Mouse (Mus musculus): ENCODE measurements at regions not wholly inside any gene's neighbourhood (a gene's known extent, or its start where the extent isn't known, plus 50 kb on each side); places are given as distances from the start of the nearest gene placed in this dataset.

GRCm38 (mm10) chr4:107743646-107744045 lies 58.4 kb upstream of the Lrp8 start:
- TF ChIP-seq CTCF (conservative IDR thresholded peaks at IDR 0.05 in 1 of 2, IDR thresholded peaks at IDR 0.05 in 1 of 2; ENCODE audit: low read depth in 2 of 2, low read length in 2 of 2) (no peak), ETS1 (conservative IDR thresholded peaks at IDR 0.05; ENCODE audit: low read depth, low read length) (no peak), JUND (conservative IDR thresholded peaks at IDR 0.05; ENCODE audit: low read depth, low read length) (no peak), USF1 (IDR thresholded peaks at IDR 0.05; ENCODE audit: low read depth, low read length) (no peak), UBTF (IDR thresholded peaks at IDR 0.05; ENCODE audit: low read depth, low read length) (no peak), CHD1 (IDR thresholded peaks at IDR 0.05; ENCODE audit: low read depth, low read length) (no peak), CHD2 (IDR thresholded peaks at IDR 0.05; ENCODE audit: low read length) (no peak), NRF1 (IDR thresholded peaks at IDR 0.05; ENCODE audit: low read depth, low read length) (no peak), ZKSCAN1 (IDR thresholded peaks at IDR 0.05; ENCODE audit: borderline replicate concordance, low read depth, low read length) (no peak), HCFC1 (IDR thresholded peaks at IDR 0.05; ENCODE audit: low read depth, low read length) (no peak), USF2 (conservative IDR thresholded peaks at IDR 0.05; ENCODE audit: low read depth, low read length) (no peak), MAX (IDR thresholded peaks at IDR 0.05; ENCODE audit: low read length) (no peak)

Measured in CH12.LX (cell line).